Mouse (Mus musculus) adrenal gland, adult 2 months (tissue): ENCODE measurements around the gene Tmx2. TPM values are rescaled to one million over a fixed set of nuclear protein-coding genes. Genes with fewer than 3 reads are reported as not detected.
"Not testable (repeated sequence)": the region's sequence is repeated elsewhere in the genome, so short reads cannot be mapped to it uniquely, and the experiment has no call there.

Experiments
- DNase-seq: peaks from one replicate; pipeline ENCODE4 v3.0.0; 2021
- polyA plus RNA-seq: library from polyadenylated mRNA; depleted of rRNA; stranded (reverse); fragments of >200 nt; gene quantifications from 2 replicates; pipeline ENCODE4 v1.2.3, GENCODE M21; 2012
- total RNA-seq, 2 experiments: library from RNA; stranded (reverse); gene quantifications; 2 replicates each; pipeline ENCODE4 v1.2.3; 2021

Tmx2 gene
- total and polyA plus RNA-seq, 3 experiments: 157 to 175 (median 168) TPM

GRCm38 (mm10) chr2:84688080-84688844, 9.3 kb upstream of the Tmx2 start:
- no peak for DNase-seq

GRCm38 (mm10) chr2:84682605-84683183, 3.8 kb upstream of the Tmx2 start:
- DNase-seq: no peak

- peak; percentile 96 for DNase-seq
Measured at GRCm38 (mm10) chr2:84677968-84678880, 716 bp downstream of the Tmx2 start, which contains the start of the genes Gm28635 and Med19. Gm28635 (minus strand) TSS chr2:84678041. Med19 (plus strand) TSS chr2:84678402.

GRCm38 (mm10) chr2:84677270-84677967, 1.5 kb downstream of the Tmx2 start:
- DNase-seq: no peak

- DNase-seq: not testable (repeated sequence)
Measured at GRCm38 (mm10) chr2:84671535-84671934, 7.4 kb downstream of the Tmx2 start.

- peak; percentile 85 for DNase-seq
Measured at GRCm38 (mm10) chr2:84670569-84670933, 8.4 kb downstream of the Tmx2 start, which contains the start of gene Selenoh. Selenoh (minus strand) TSS chr2:84670770.

GRCm38 (mm10) chr2:84669828-84670568, 8.9 kb downstream of the Tmx2 start:
- no peak for DNase-seq

- no peak for DNase-seq
Measured at GRCm38 (mm10) chr2:84666081-84666480, 12.9 kb downstream of the Tmx2 start.

- peak; percentile 36 for DNase-seq
Measured at GRCm38 (mm10) chr2:84662866-84663265, 16.1 kb downstream of the Tmx2 start.

GRCm38 (mm10) chr2:84660253-84660652, 18.7 kb downstream of the Tmx2 start:
- peak; percentile 64 for DNase-seq

GRCm38 (mm10) chr2:84658806-84659205, 20.1 kb downstream of the Tmx2 start, which contains the start of gene Btbd18:
Btbd18 (plus strand) TSS chr2:84659079.
- DNase-seq: no peak

- DNase-seq: no peak
Measured at GRCm38 (mm10) chr2:84655864-84656263, 23.1 kb downstream of the Tmx2 start.

GRCm38 (mm10) chr2:84653354-84653753, 25.6 kb downstream of the Tmx2 start:
- DNase-seq: no peak

GRCm38 (mm10) chr2:84650464-84651195, 28.3 kb downstream of the Tmx2 start, which contains the start of gene Ctnnd1:
Ctnnd1 (minus strand) TSS chr2:84650765.
- DNase-seq: peak; percentile 92

- peak; percentile 44 for DNase-seq
Measured at GRCm38 (mm10) chr2:84649674-84650073, 29.3 kb downstream of the Tmx2 start.

- no peak for DNase-seq
Measured at GRCm38 (mm10) chr2:84648369-84648768, 30.6 kb downstream of the Tmx2 start.

GRCm38 (mm10) chr2:84647051-84647568, 31.8 kb downstream of the Tmx2 start:
- no peak for DNase-seq

GRCm38 (mm10) chr2:84646138-84646537, 32.8 kb downstream of the Tmx2 start:
- no peak for DNase-seq

GRCm38 (mm10) chr2:84640833-84641232, 38.1 kb downstream of the Tmx2 start:
- no peak for DNase-seq
